Mouse (Mus musculus): ENCODE results near the gene Nlrp3. TPM values are rescaled to one million over a fixed set of nuclear protein-coding genes. Genes with fewer than 3 reads are reported as not detected.

Nlrp3 gene
- 0.35 and 0.51 TPM in 2 replicates for polyA plus RNA-seq (2015; fragmentation: Nextera tagmentation; extraction: Ambion mirVana)

GRCm38 (mm10) chr11:59541324-59541723 is at the start of gene Nlrp3:
TSS of gene Nlrp3 (plus strand) at chr11:59541568.
- Histone ChIP-seq H3K4me2 (ENCODE audit: low read depth, low read length) (no peak within 1 kb of the TSS), H3K36me3 (ENCODE audit: control insufficient read depth, insufficient read depth, low read length) (no peaks in the 10 kb centered on the region), H3K27me3 (replicated peaks; ENCODE audit: control insufficient read depth, insufficient read depth, low read length) (no peaks in the 10 kb centered on the region), H3K9ac (ENCODE audit: low read depth, low read length) (no peak within 1 kb of the TSS), H3K4me3 (ENCODE audit: low read length) (no peak within 1 kb of the TSS), H3K9me3 (ENCODE audit: control insufficient read depth, low read length) (no peaks in the 10 kb centered on the region), H3K27ac (ENCODE audit: low read length) (no peak within 1 kb of the TSS), H3K4me1 (ENCODE audit: control insufficient read depth, insufficient read depth, low read length) (no peaks in the 10 kb centered on the region)
- no peak for ATAC-seq
- WGBS, result 47% methylated on average over 3 of the region's 3 CpGs

GRCm38 (mm10) chr11:59496672-59497310 is 44.6 kb upstream of the Nlrp3 start:
- Histone ChIP-seq H3K4me1 (ENCODE audit: control insufficient read depth, insufficient read depth, low read length) (no peaks in the 10 kb centered on the region), H3K36me3 (ENCODE audit: control insufficient read depth, insufficient read depth, low read length) (peaks cover 29% of the 10 kb centered on the region), H3K4me2 (ENCODE audit: low read depth, low read length) (no peak overlapping the region), H3K9ac (ENCODE audit: low read depth, low read length) (no peak overlapping the region), H3K27me3 (replicated peaks; ENCODE audit: control insufficient read depth, insufficient read depth, low read length) (no peaks in the 10 kb centered on the region), H3K4me3 (ENCODE audit: low read length) (no peak overlapping the region), H3K9me3 (ENCODE audit: control insufficient read depth, low read length) (no peaks in the 10 kb centered on the region), H3K27ac (ENCODE audit: low read length) (no peak overlapping the region)
- no peak for ATAC-seq
- 82% methylated on average over 6 of the region's 6 CpGs for WGBS

DNA sequence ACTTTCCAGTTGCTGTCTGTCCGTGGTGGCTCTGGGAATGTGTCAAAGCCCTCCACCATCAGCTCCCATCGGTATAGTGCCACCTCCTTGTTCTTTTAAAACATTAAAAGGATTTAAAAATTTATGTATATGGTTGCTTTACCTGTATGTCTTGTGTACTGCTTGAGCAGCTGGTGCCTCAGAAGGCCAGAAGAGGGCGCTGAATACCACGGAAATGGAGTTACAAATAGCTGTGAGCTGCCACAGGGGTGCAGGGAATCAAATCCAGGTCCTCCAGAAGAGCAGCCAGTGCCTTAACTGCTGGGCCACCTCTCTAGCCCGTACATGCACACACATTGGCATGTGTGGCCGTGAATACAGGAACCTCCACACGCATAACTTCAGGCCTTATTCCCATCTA is 43.6 kb upstream of the Nlrp3 start:
- Histone ChIP-seq H3K9ac (ENCODE audit: low read depth, low read length) (no peak overlapping the region), H3K36me3 (ENCODE audit: control insufficient read depth, insufficient read depth, low read length) (peaks cover 28% of the 10 kb centered on the region), H3K27ac (ENCODE audit: low read length) (no peak overlapping the region), H3K27me3 (replicated peaks; ENCODE audit: control insufficient read depth, insufficient read depth, low read length) (no peaks in the 10 kb centered on the region), H3K4me3 (ENCODE audit: low read length) (no peak overlapping the region), H3K4me2 (ENCODE audit: low read depth, low read length) (no peak overlapping the region), H3K4me1 (ENCODE audit: control insufficient read depth, insufficient read depth, low read length) (no peaks in the 10 kb centered on the region), H3K9me3 (ENCODE audit: control insufficient read depth, low read length) (no peaks in the 10 kb centered on the region)
- no peak for ATAC-seq
- 89% methylated on average over 7 of the region's 7 CpGs for WGBS

GRCm38 (mm10) chr11:59501978-59502700 is 39.2 kb upstream of the Nlrp3 start:
- Histone ChIP-seq H3K4me3 (ENCODE audit: low read length) (no peak overlapping the region), H3K27me3 (replicated peaks; ENCODE audit: control insufficient read depth, insufficient read depth, low read length) (no peaks in the 10 kb centered on the region), H3K4me2 (ENCODE audit: low read depth, low read length) (no peak overlapping the region), H3K4me1 (ENCODE audit: control insufficient read depth, insufficient read depth, low read length) (peaks cover 8% of the 10 kb centered on the region; the same call in 1 of the 2 replicates), H3K27ac (ENCODE audit: low read length) (no peak overlapping the region), H3K9ac (ENCODE audit: low read depth, low read length) (no peak overlapping the region), H3K36me3 (ENCODE audit: control insufficient read depth, insufficient read depth, low read length) (peaks cover 36% of the 10 kb centered on the region), H3K9me3 (ENCODE audit: control insufficient read depth, low read length) (no peaks in the 10 kb centered on the region)
- 92% methylated on average over 5 of the region's 5 CpGs for WGBS
- no peak for ATAC-seq

GRCm38 (mm10) chr11:59505351-59505838 is 36.0 kb upstream of the Nlrp3 start:
- Histone ChIP-seq H3K4me2 (ENCODE audit: low read depth, low read length) (peak overlapping the region; percentile 82), H3K9ac (ENCODE audit: low read depth, low read length) (peak overlapping the region; percentile 81), H3K4me1 (ENCODE audit: control insufficient read depth, insufficient read depth, low read length) (peaks cover 10% of the 10 kb centered on the region; the same call in 1 of the 2 replicates), H3K27me3 (replicated peaks; ENCODE audit: control insufficient read depth, insufficient read depth, low read length) (no peaks in the 10 kb centered on the region), H3K36me3 (ENCODE audit: control insufficient read depth, insufficient read depth, low read length) (peaks cover 18% of the 10 kb centered on the region), H3K4me3 (ENCODE audit: low read length) (peak overlapping the region; percentile 64), H3K27ac (ENCODE audit: low read length) (peak overlapping the region; percentile 79), H3K9me3 (ENCODE audit: control insufficient read depth, low read length) (no peaks in the 10 kb centered on the region)
- peak; percentile 71 for ATAC-seq
- under 1% methylated on average over 21 of the region's 21 CpGs for WGBS

DNA sequence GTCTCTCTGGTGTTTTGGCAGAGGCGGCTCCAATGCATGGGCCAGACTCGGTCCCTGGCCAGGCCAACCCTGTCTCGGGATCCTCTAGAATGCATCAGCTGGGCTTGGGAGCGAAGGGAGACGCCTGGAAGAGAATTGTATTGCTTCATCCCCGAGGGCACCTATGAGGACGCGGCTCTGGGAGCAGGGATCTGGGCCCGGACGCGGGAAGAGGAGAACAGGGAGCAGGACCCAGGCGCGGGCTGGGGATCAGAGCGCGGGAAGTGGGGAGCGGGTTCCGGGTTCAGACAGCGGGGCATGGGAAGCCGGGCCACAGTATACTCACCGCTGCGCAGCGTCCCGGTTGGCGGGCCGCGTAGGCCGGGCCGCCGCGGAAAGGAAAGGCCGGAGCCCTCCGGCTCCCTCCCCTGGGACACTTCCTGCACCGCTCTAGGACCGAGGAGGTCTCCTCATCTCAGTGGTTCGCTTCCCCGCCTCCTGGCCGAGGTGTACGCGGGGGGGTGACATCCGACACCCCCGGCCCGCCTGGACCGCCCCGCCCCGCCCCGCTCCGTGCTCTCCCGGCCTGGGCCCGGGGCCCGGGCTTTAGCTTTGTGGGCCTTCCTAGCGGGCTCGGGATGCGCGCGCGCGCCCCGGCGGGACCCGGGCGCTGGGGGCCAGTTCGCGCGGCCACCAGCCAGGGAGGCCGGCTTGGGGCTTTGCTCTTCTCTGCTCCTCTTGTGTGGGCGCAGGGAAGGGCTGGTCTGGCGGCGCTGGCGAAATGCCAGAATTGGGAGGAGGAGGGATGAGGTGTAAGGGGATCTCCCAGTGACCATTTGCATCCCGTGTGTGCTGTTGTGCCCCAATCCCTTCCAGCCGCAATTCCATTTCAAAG is 35.3 kb upstream of the Nlrp3 start:
- Histone ChIP-seq H3K27me3 (replicated peaks; ENCODE audit: control insufficient read depth, insufficient read depth, low read length) (no peaks in the 10 kb centered on the region), H3K36me3 (ENCODE audit: control insufficient read depth, insufficient read depth, low read length) (peaks cover 16% of the 10 kb centered on the region), H3K4me3 (ENCODE audit: low read length) (peak overlapping the region; percentile 64), H3K4me2 (ENCODE audit: low read depth, low read length) (peak overlapping the region; percentile 82), H3K9ac (ENCODE audit: low read depth, low read length) (peak overlapping the region; percentile 81), H3K4me1 (ENCODE audit: control insufficient read depth, insufficient read depth, low read length) (peaks cover 10% of the 10 kb centered on the region; the same call in 1 of the 2 replicates), H3K27ac (ENCODE audit: low read length) (peak overlapping the region; percentile 91), H3K9me3 (ENCODE audit: control insufficient read depth, low read length) (no peaks in the 10 kb centered on the region)
- peak; percentile 93 for ATAC-seq
- under 1% methylated on average over 70 of the region's 71 CpGs for WGBS

DNA sequence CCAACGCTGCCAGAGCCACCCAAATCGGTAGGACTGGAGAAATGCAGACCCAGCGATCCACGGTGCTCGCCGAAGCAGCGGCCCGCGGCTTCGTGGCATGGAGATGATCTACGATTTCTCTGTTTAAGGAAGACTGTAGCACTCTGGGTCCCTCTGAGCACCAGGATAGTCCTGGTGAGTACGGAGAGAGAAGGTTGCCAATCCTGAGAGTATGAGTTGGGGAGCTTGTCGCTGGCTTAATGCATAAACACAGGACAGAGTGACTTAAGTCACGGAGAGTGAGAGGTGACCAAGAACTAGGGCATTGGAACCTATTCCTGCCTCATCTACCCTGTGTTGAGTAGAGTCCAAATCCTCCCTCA is 34.7 kb upstream of the Nlrp3 start:
- no peaks in the 10 kb centered on the region for H3K9me3 ChIP-seq (ENCODE audit: control insufficient read depth, low read length)
- H3K4me3 ChIP-seq (ENCODE audit: low read length), result peak overlapping the region; percentile 64
- peaks cover 16% of the 10 kb centered on the region for H3K36me3 ChIP-seq (ENCODE audit: control insufficient read depth, insufficient read depth, low read length)
- peak overlapping the region; percentile 82 for H3K4me2 ChIP-seq (ENCODE audit: low read depth, low read length)
- H3K9ac ChIP-seq (ENCODE audit: low read depth, low read length), result peak overlapping the region; percentile 81
- H3K27ac ChIP-seq (ENCODE audit: low read length), result peak overlapping the region; percentile 91
- H3K27me3 ChIP-seq (replicated peaks; ENCODE audit: control insufficient read depth, insufficient read depth, low read length), result no peaks in the 10 kb centered on the region
- H3K4me1 ChIP-seq (ENCODE audit: control insufficient read depth, insufficient read depth, low read length), result peaks cover 10% of the 10 kb centered on the region; the same call in 1 of the 2 replicates
- WGBS, result 2% methylated on average over 14 of the region's 14 CpGs
- ATAC-seq, result peak; percentile 12

DNA sequence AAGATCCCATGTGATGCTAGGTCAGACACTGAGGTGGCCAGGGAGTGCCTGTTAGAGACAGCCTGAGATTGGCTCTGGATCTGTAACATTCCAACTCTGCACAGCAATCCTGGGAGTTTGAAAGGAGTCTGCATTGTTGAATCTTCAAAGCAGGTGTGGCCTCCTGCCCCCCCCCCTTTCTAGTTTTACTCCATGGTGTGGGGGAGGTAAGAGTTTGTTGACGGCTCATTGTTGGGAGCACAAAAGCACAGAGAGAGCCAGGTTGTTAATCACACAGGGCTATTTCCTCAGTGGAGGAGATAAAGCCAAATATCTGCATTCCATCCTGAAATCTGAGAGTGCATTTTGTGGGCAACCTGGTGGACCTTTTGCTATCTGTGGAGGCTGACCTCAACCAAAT is 29.8 kb upstream of the Nlrp3 start:
- Histone ChIP-seq H3K36me3 (ENCODE audit: control insufficient read depth, insufficient read depth, low read length) (no peaks in the 10 kb centered on the region), H3K4me1 (ENCODE audit: control insufficient read depth, insufficient read depth, low read length) (0 out of 2 replicates have a peak, but pooled peaks cover 5% of the 10 kb centered on the region), H3K4me2 (ENCODE audit: low read depth, low read length) (no peak overlapping the region), H3K9ac (ENCODE audit: low read depth, low read length) (no peak overlapping the region), H3K4me3 (ENCODE audit: low read length) (no peak overlapping the region), H3K27ac (ENCODE audit: low read length) (no peak overlapping the region), H3K27me3 (replicated peaks; ENCODE audit: control insufficient read depth, insufficient read depth, low read length) (no peaks in the 10 kb centered on the region), H3K9me3 (ENCODE audit: control insufficient read depth, low read length) (no peaks in the 10 kb centered on the region)
- WGBS, result 74% methylated on average over 1 of the region's 1 CpGs
- no peak for ATAC-seq

- no peak overlapping the region for H3K4me2 ChIP-seq (ENCODE audit: low read depth, low read length)
- no peak overlapping the region for H3K4me3 ChIP-seq (ENCODE audit: low read length)
- no peak overlapping the region for H3K27ac ChIP-seq (ENCODE audit: low read length)
- WGBS, result 88% methylated on average over 10 of the region's 10 CpGs
- no peaks in the 10 kb centered on the region for H3K27me3 ChIP-seq (replicated peaks; ENCODE audit: control insufficient read depth, insufficient read depth, low read length)
- H3K9ac ChIP-seq (ENCODE audit: low read depth, low read length), result no peak overlapping the region
- H3K36me3 ChIP-seq (ENCODE audit: control insufficient read depth, insufficient read depth, low read length), result no peaks in the 10 kb centered on the region
- H3K9me3 ChIP-seq (ENCODE audit: control insufficient read depth, low read length), result no peaks in the 10 kb centered on the region
- ATAC-seq, result no peak
- H3K4me1 ChIP-seq (ENCODE audit: control insufficient read depth, insufficient read depth, low read length), result no peaks in the 10 kb centered on the region
These were observed 28.6 kb upstream of the Nlrp3 start for GRCm38 (mm10) chr11:59512733-59513132.

All from intestine, embryonic 16.5 days (tissue).